Mouse (Mus musculus): ENCODE data around the gene Tcaf3. TPM values are rescaled to one million over a fixed set of nuclear protein-coding genes. Genes with fewer than 3 reads are reported as not detected.

The Tcaf3 gene
- polyA plus RNA-seq, 1 experiment from 2014 or later = not detected

GRCm38 (mm10) chr6:42542036-42543031, 55.2 kb downstream of the Tcaf3 start:
- Histone ChIP-seq H3K9me3 (no peaks in the 10 kb centered on the region), H3K9ac (no peak overlapping the region), H3K27me3 (replicated peaks) (no peaks in the 10 kb centered on the region), H3K4me1 (peaks cover 19% of the 10 kb centered on the region), H3K4me3 (no peak overlapping the region), H3K27ac (replicated peaks) (0 out of 2 replicates have a peak overlapping the region, but pooled peaks have one; percentile 15), H3K36me3 (no peaks in the 10 kb centered on the region), H3K4me2 (no peak overlapping the region)
- 49% methylated on average over 4 of the region's 4 CpGs for WGBS
- ATAC-seq (ENCODE audit: extremely low read depth, insufficient number of reproducible peaks, low FRiP score, low TSS enrichment) = no peak

- no peak for ATAC-seq (ENCODE audit: extremely low read depth, insufficient number of reproducible peaks, low FRiP score, low TSS enrichment)
- no peak overlapping the region for H3K27ac ChIP-seq (replicated peaks)
- H3K4me3 ChIP-seq = no peak overlapping the region
- H3K4me1 ChIP-seq = peaks cover 15% of the 10 kb centered on the region
- H3K4me2 ChIP-seq = no peak overlapping the region
- 94% methylated on average over 1 of the region's 1 CpGs for whole genome bisulfite sequencing
- no peaks in the 10 kb centered on the region for H3K9me3 ChIP-seq
- no peak overlapping the region for H3K9ac ChIP-seq
- H3K36me3 ChIP-seq = no peaks in the 10 kb centered on the region
- no peaks in the 10 kb centered on the region for H3K27me3 ChIP-seq (replicated peaks)
Observed at GRCm38 (mm10) chr6:42540681-42541080, 56.8 kb downstream of the Tcaf3 start.

GRCm38 (mm10) chr6:42539711-42540110, 57.8 kb downstream of the Tcaf3 start:
- H3K4me2 ChIP-seq = no peak overlapping the region
- no peak overlapping the region for H3K4me3 ChIP-seq
- H3K27ac ChIP-seq (replicated peaks) = no peak overlapping the region
- no peaks in the 10 kb centered on the region for H3K36me3 ChIP-seq
- H3K9ac ChIP-seq = no peak overlapping the region
- no peaks in the 10 kb centered on the region for H3K9me3 ChIP-seq
- H3K4me1 ChIP-seq = peaks cover 6% of the 10 kb centered on the region; the same call in 1 of the 2 replicates
- ATAC-seq (ENCODE audit: extremely low read depth, insufficient number of reproducible peaks, low FRiP score, low TSS enrichment) = no peak
- no peaks in the 10 kb centered on the region for H3K27me3 ChIP-seq (replicated peaks)
- WGBS = 75% methylated on average over 1 of the region's 1 CpGs

Other genes starting within 250 kb of the Tcaf3 start
- 156 and 173 TPM in 2 replicates for gene Zyx, start 248.1 kb downstream of the Tcaf3 start, polyA plus RNA-seq (2015; fragmentation: Nextera tagmentation; extraction: Ambion mirVana)
- 3.3 and 3.4 TPM in 2 replicates for gene Epha1, start 224.4 kb downstream of the Tcaf3 start, polyA plus RNA-seq (2015; fragmentation: Nextera tagmentation; extraction: Ambion mirVana)
- not detected in 2 replicates for gene Tas2r143, start 197.5 kb downstream of the Tcaf3 start, polyA plus RNA-seq (2015; fragmentation: Nextera tagmentation; extraction: Ambion mirVana)
- not detected in 2 replicates for gene Tas2r135, start 192.3 kb downstream of the Tcaf3 start, polyA plus RNA-seq (2015; fragmentation: Nextera tagmentation; extraction: Ambion mirVana)
- gene Tas2r126, start 163.2 kb downstream of the Tcaf3 start, polyA plus RNA-seq (2015; fragmentation: Nextera tagmentation; extraction: Ambion mirVana) = not detected in 2 replicates
- not detected in 2 replicates for gene Olfr458, start 132.5 kb downstream of the Tcaf3 start, polyA plus RNA-seq (2015; fragmentation: Nextera tagmentation; extraction: Ambion mirVana)
- gene Olfr457, start 121.4 kb downstream of the Tcaf3 start, polyA plus RNA-seq (2015; fragmentation: Nextera tagmentation; extraction: Ambion mirVana) = not detected in 2 replicates
- not detected in 2 replicates for gene Olfr456, start 110.5 kb downstream of the Tcaf3 start, polyA plus RNA-seq (2015; fragmentation: Nextera tagmentation; extraction: Ambion mirVana)
- gene Olfr455, start 50.1 kb downstream of the Tcaf3 start, polyA plus RNA-seq (2015; fragmentation: Nextera tagmentation; extraction: Ambion mirVana) = not detected in 2 replicates
- 2.3 and 2.8 TPM in 2 replicates for gene Tcaf2, start 47.6 kb upstream of the Tcaf3 start, polyA plus RNA-seq (2015; fragmentation: Nextera tagmentation; extraction: Ambion mirVana)
- 47.9 and 52.2 TPM in 2 replicates for gene Tcaf1, start 112.4 kb upstream of the Tcaf3 start, polyA plus RNA-seq (2015; fragmentation: Nextera tagmentation; extraction: Ambion mirVana)
- gene Olfr453, start 141.7 kb upstream of the Tcaf3 start, polyA plus RNA-seq (2015; fragmentation: Nextera tagmentation; extraction: Ambion mirVana) = not detected in 2 replicates
- not detected in 2 replicates for gene Olfr38, start 158.7 kb upstream of the Tcaf3 start, polyA plus RNA-seq (2015; fragmentation: Nextera tagmentation; extraction: Ambion mirVana)
- not detected in 2 replicates for gene Olfr452, start 187.4 kb upstream of the Tcaf3 start, polyA plus RNA-seq (2015; fragmentation: Nextera tagmentation; extraction: Ambion mirVana)
- gene Olfr450, start 214.2 kb upstream of the Tcaf3 start, polyA plus RNA-seq (2015; fragmentation: Nextera tagmentation; extraction: Ambion mirVana) = not detected in 2 replicates
- not detected in 2 replicates for gene Olfr449, start 236.7 kb upstream of the Tcaf3 start, polyA plus RNA-seq (2015; fragmentation: Nextera tagmentation; extraction: Ambion mirVana)